Mouse (Mus musculus): ENCODE measurements around the gene Ift122. TPM values are rescaled to one million over a fixed set of nuclear protein-coding genes. Genes with fewer than 3 reads are reported as not detected.

Ift122 gene
- total RNA-seq, 1 experiment from 2014 or later = 16.5 TPM

Other genes starting within 250 kb of the Ift122 start
- gene Raf1, start 176.8 kb upstream of the Ift122 start, total RNA-seq (2021) = 97.4 and 101 TPM in 2 replicates
- gene Tmem40, start 91.1 kb upstream of the Ift122 start, total RNA-seq (2021) = 0.37 and 0.49 TPM in 2 replicates
- 8.7 and 9.1 TPM in 2 replicates for gene Cand2, start 78.9 kb upstream of the Ift122 start, total RNA-seq (2021)
- gene Rpl32, start 44.7 kb upstream of the Ift122 start, total RNA-seq (2021) = 1,105 and 1,295 TPM in 2 replicates
- 0.64 and 0.70 TPM in 2 replicates for gene Efcab12, start 15.1 kb upstream of the Ift122 start, total RNA-seq (2021)
- gene Mbd4, start 99 bp upstream of the Ift122 start, total RNA-seq (2021) = 4.1 and 4.6 TPM in 2 replicates
- 0.56 and 0.74 TPM in 2 replicates for gene Rho, start 78.3 kb downstream of the Ift122 start, total RNA-seq (2021)
- gene H1foo, start 91.5 kb downstream of the Ift122 start, total RNA-seq (2021) = not detected in 2 replicates
- 154 and 173 TPM in 2 replicates for gene Plxnd1, start 141.5 kb downstream of the Ift122 start, total RNA-seq (2021)

All from adrenal gland, postnatal 14 days (tissue).